Mouse (Mus musculus): ENCODE results near the gene Inpp4b. TPM values are rescaled to one million over a fixed set of nuclear protein-coding genes. Genes with fewer than 3 reads are reported as not detected.

The Inpp4b gene
- polyA plus RNA-seq, 1 experiment from 2014 or later = 3.2 TPM

DNA sequence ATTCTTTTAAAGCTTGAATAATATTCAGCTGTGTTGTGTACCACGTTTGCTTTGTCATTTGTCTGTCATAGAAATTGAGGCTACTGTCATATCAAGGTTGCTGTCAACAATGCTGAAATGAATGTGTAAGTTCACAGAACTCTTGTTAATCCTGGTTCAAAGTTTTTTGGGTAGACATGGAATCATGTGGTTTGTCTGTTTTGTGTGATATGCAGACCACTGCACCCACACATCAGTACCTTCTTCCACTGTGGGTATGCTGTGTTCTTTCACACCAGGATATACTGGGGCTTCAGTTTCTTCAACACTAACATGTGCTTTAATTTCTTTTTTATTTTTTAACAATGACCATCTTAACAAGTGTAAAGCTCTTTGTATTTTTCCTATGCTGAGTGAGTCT lies 220.0 kb downstream of the Inpp4b start:
- Histone ChIP-seq H3K27me3 (ENCODE audit: control insufficient read depth, insufficient read depth, low read length) (no peaks in the 10 kb centered on the region), H3K4me3 (ENCODE audit: low read depth, low read length) (no peak overlapping the region), H3K9me3 (ENCODE audit: control insufficient read depth, low read length) (no peaks in the 10 kb centered on the region), H3K9ac (ENCODE audit: low read length) (no peak overlapping the region), H3K4me2 (replicated peaks; ENCODE audit: low read depth) (no peak overlapping the region), H3K27ac (replicated peaks) (no peak overlapping the region), H3K36me3 (ENCODE audit: control insufficient read depth, insufficient read depth, low read length) (no peaks in the 10 kb centered on the region), H3K4me1 (replicated peaks; ENCODE audit: control insufficient read depth, insufficient read depth) (no peaks in the 10 kb centered on the region)
- DNase-seq (ENCODE audit: low spot score) = no peak
- no peak for TF ChIP-seq CTCF (IDR thresholded peaks at IDR 0.05; ENCODE audit: low read depth)
- TF ChIP-seq EP300 (optimal IDR thresholded peaks at IDR 0.05) = no peak
- 53% methylated on average over 1 of the region's 1 CpGs for WGBS
- no peak for ATAC-seq (ENCODE audit: low FRiP score, low TSS enrichment)

DNA sequence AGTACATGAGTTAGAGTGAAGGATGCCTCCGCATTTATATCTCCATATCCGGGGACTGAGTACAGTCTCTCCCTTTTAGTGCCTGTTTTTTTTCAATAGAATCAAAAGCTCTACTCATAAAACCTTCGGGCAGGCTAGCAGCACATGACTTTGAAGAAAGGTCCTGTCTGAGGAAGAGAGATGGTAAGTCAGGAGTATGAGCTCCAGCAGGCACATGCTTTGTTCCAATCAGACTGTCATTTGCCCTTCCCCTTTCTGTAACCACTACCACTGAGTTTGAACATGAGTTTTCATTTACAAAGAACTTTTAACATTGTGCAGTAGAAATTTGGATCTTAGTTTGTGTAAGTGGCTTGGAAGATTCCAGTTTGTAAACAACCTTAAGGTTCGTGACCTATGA lies 223.1 kb downstream of the Inpp4b start:
- H3K4me1 ChIP-seq (replicated peaks; ENCODE audit: control insufficient read depth, insufficient read depth) = no peaks in the 10 kb centered on the region
- H3K36me3 ChIP-seq (ENCODE audit: control insufficient read depth, insufficient read depth, low read length) = no peaks in the 10 kb centered on the region
- TF ChIP-seq CTCF (IDR thresholded peaks at IDR 0.05; ENCODE audit: low read depth) (no peak), EP300 (optimal IDR thresholded peaks at IDR 0.05) (no peak)
- DNase-seq (ENCODE audit: low spot score) (no peak), ATAC-seq (ENCODE audit: low FRiP score, low TSS enrichment) (no peak)
- H3K4me2 ChIP-seq (replicated peaks; ENCODE audit: low read depth) = no peak overlapping the region
- H3K9ac ChIP-seq (ENCODE audit: low read length) = no peak overlapping the region
- H3K27me3 ChIP-seq (ENCODE audit: control insufficient read depth, insufficient read depth, low read length) = no peaks in the 10 kb centered on the region
- no peak overlapping the region for H3K27ac ChIP-seq (replicated peaks)
- WGBS = 77% methylated on average over 4 of the region's 4 CpGs
- H3K9me3 ChIP-seq (ENCODE audit: control insufficient read depth, low read length) = no peaks in the 10 kb centered on the region
- no peak overlapping the region for H3K4me3 ChIP-seq (ENCODE audit: low read depth, low read length)

DNA sequence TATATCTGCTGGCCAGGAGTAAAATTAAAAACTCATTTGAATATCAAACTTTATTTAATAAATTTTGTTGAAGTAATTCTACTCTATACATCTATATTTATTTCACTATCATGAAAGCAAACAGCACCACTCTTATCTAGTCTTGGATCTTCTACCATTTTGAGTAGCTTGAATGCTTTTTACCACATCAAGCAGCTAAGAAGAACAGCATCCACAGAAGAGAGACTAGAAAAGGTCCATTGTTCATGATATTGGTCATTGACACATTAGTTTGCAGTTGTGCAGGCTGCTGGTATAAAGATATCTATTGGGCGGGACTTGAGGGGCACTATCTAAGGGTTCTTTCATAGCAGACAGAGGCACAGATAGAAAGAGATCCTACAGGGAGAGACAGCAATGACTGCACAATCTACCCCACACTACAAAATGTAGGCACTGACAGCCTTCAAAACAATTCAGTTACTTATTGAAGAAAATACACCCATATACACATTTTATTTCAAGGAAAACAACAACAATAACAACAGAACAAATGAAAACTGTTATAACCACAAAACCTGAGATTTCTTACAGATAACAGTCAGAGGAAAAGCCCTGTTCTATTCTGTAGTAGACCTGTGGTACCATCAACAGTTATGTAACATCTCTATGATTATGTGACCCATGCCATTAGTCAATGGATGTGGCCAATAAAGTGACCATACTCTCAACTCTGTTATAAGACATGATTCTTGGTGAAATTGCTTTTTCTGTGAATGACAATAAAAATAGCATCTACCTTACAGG lies 230.2 kb downstream of the Inpp4b start:
- H3K4me1 ChIP-seq (replicated peaks; ENCODE audit: control insufficient read depth, insufficient read depth) = no peaks in the 10 kb centered on the region
- H3K27ac ChIP-seq (replicated peaks) = no peak overlapping the region
- no peak overlapping the region for H3K4me3 ChIP-seq (ENCODE audit: low read depth, low read length)
- DNase-seq (ENCODE audit: low spot score) (no peak), ATAC-seq (ENCODE audit: low FRiP score, low TSS enrichment) (no peak)
- H3K9me3 ChIP-seq (ENCODE audit: control insufficient read depth, low read length) = no peaks in the 10 kb centered on the region
- no peak for TF ChIP-seq CTCF (IDR thresholded peaks at IDR 0.05; ENCODE audit: low read depth)
- no peak for TF ChIP-seq EP300 (optimal IDR thresholded peaks at IDR 0.05)
- no peaks in the 10 kb centered on the region for H3K36me3 ChIP-seq (ENCODE audit: control insufficient read depth, insufficient read depth, low read length)
- no peak overlapping the region for H3K4me2 ChIP-seq (replicated peaks; ENCODE audit: low read depth)
- no peaks in the 10 kb centered on the region for H3K27me3 ChIP-seq (ENCODE audit: control insufficient read depth, insufficient read depth, low read length)
- 84% methylated on average over 1 of the region's 1 CpGs for WGBS
- H3K9ac ChIP-seq (ENCODE audit: low read length) = no peak overlapping the region

DNA sequence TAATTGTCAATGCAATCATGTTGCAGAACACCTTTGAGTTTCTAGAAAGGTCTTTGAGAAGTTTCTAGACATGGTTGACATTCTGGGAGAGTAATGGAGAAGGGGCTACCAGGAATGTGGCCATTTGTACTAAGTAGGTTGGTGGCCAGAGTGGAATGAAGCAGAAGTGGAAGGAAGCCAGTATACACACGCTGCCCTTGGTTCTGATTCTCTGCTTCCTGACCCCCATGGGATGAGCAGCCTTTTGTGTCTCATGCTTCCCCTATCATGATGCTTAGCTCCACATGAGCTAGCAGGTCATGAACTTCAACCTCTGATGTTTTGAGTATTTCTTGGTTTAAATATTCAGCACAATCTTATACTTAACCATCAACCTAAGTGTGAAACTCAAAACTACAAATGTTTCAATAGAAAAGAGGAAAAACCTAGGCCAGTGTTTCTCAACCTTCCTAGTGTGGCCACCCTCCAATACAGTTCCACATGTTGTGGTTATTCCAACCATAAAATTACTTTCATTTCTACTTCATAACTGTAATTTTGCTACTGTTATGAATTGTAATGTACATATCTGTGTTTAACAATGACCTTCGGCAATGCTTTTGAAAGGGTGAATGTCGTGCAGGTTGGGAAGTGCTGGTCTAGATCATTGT lies 233.0 kb downstream of the Inpp4b start:
- Histone ChIP-seq H3K9ac (ENCODE audit: low read length) (no peak overlapping the region), H3K4me1 (replicated peaks; ENCODE audit: control insufficient read depth, insufficient read depth) (no peaks in the 10 kb centered on the region), H3K4me2 (replicated peaks; ENCODE audit: low read depth) (no peak overlapping the region), H3K27me3 (ENCODE audit: control insufficient read depth, insufficient read depth, low read length) (no peaks in the 10 kb centered on the region), H3K36me3 (ENCODE audit: control insufficient read depth, insufficient read depth, low read length) (no peaks in the 10 kb centered on the region), H3K27ac (replicated peaks) (no peak overlapping the region), H3K4me3 (ENCODE audit: low read depth, low read length) (no peak overlapping the region), H3K9me3 (ENCODE audit: control insufficient read depth, low read length) (no peaks in the 10 kb centered on the region)
- TF ChIP-seq EP300 (optimal IDR thresholded peaks at IDR 0.05) (no peak), CTCF (IDR thresholded peaks at IDR 0.05; ENCODE audit: low read depth) (no peak)
- 78% methylated on average over 3 of the region's 3 CpGs for WGBS
- DNase-seq (ENCODE audit: low spot score) (no peak), ATAC-seq (ENCODE audit: low FRiP score, low TSS enrichment) (no peak)

DNA sequence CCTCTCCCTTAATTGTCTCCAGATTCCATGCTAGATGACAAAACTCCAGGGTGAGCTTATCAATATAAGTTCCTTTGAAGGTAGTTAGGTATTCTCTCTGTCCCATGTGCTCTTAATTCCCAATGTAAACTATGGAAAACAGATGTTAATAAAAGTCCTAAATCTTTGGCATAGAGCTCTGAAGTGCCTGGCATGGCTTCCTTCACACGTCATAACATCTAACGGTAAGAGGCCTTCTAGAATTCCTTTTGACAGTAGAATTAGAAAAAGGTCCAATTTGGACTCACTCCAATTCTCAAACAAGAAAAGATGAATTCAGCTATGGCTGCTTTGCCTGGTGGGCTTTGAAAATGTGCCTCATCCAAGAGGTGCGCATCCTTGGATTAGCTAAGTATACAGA lies 236.6 kb downstream of the Inpp4b start:
- H3K9ac ChIP-seq (ENCODE audit: low read length) = no peak overlapping the region
- H3K27me3 ChIP-seq (ENCODE audit: control insufficient read depth, insufficient read depth, low read length) = no peaks in the 10 kb centered on the region
- H3K4me1 ChIP-seq (replicated peaks; ENCODE audit: control insufficient read depth, insufficient read depth) = no peaks in the 10 kb centered on the region
- no peak overlapping the region for H3K27ac ChIP-seq (replicated peaks)
- 56% methylated on average over 3 of the region's 3 CpGs for WGBS
- DNase-seq (ENCODE audit: low spot score) (no peak), ATAC-seq (ENCODE audit: low FRiP score, low TSS enrichment) (no peak)
- TF ChIP-seq CTCF (IDR thresholded peaks at IDR 0.05; ENCODE audit: low read depth) = no peak
- no peak for TF ChIP-seq EP300 (optimal IDR thresholded peaks at IDR 0.05)
- no peaks in the 10 kb centered on the region for H3K36me3 ChIP-seq (ENCODE audit: control insufficient read depth, insufficient read depth, low read length)
- no peaks in the 10 kb centered on the region for H3K9me3 ChIP-seq (ENCODE audit: control insufficient read depth, low read length)
- no peak overlapping the region for H3K4me2 ChIP-seq (replicated peaks; ENCODE audit: low read depth)
- no peak overlapping the region for H3K4me3 ChIP-seq (ENCODE audit: low read depth, low read length)

DNA sequence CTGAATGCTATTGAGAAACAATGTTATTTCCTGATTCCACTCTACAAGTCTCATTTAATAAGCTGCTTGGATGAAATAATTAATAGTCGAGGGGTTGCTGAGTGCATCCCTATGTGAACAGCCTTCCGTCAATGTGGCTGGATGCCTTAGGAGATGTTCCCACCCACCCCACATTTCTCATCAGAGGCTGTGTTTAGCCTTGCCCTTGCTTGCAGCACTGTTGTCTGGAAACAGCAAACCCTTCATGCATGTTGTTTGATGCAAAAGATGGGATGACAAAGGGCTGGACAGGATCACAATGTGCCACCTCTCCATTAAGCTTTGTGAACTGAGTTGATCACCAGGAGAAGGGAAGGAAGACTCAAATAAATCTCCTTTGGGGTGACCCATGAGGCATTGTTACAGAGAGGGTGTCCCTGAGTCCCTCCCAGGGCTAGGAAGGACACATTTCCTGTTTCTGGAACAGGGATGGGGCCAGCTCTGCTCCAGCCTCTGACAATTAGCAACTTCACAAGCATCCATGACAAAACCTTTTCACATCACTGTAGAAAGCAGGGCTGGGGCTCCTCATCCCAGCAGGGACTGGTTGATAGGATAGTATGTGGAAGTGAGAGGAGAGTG lies 239.6 kb downstream of the Inpp4b start:
- H3K9me3 ChIP-seq (ENCODE audit: control insufficient read depth, low read length) = no peaks in the 10 kb centered on the region
- no peak overlapping the region for H3K4me2 ChIP-seq (replicated peaks; ENCODE audit: low read depth)
- ATAC-seq (ENCODE audit: low FRiP score, low TSS enrichment) (no peak), DNase-seq (ENCODE audit: low spot score) (no peak)
- no peak overlapping the region for H3K4me3 ChIP-seq (ENCODE audit: low read depth, low read length)
- no peaks in the 10 kb centered on the region for H3K27me3 ChIP-seq (ENCODE audit: control insufficient read depth, insufficient read depth, low read length)
- no peaks in the 10 kb centered on the region for H3K4me1 ChIP-seq (replicated peaks; ENCODE audit: control insufficient read depth, insufficient read depth)
- TF ChIP-seq EP300 (optimal IDR thresholded peaks at IDR 0.05) = no peak
- TF ChIP-seq CTCF (IDR thresholded peaks at IDR 0.05; ENCODE audit: low read depth) = no peak
- 78% methylated on average over 2 of the region's 2 CpGs for WGBS
- no peaks in the 10 kb centered on the region for H3K36me3 ChIP-seq (ENCODE audit: control insufficient read depth, insufficient read depth, low read length)
- H3K27ac ChIP-seq (replicated peaks) = no peak overlapping the region
- H3K9ac ChIP-seq (ENCODE audit: low read length) = no peak overlapping the region

Measured in stomach, postnatal 0 days (tissue).